Mouse (Mus musculus) left cerebral cortex, postnatal 36 days (tissue): ENCODE measurements at regions not wholly inside any gene's neighbourhood (a gene's known extent, or its start where the extent isn't known, plus 50 kb on each side); places are given as distances from the start of the nearest gene placed in this dataset.

Experiments used
- DNase-seq, 2 experiments: peaks; one replicate each; pipeline ENCODE4 v3.0.0; 2021 to 2022; ENCODE audit warnings: low spot score in 2 of 2, mixed read lengths in 1 of 2
- intact Hi-C: fragments of 180-260 bp; cut with DNase I; formaldehyde crosslinking; loops from one replicate; pipeline ENCODE4 v1.15.1; 2025

DNA sequence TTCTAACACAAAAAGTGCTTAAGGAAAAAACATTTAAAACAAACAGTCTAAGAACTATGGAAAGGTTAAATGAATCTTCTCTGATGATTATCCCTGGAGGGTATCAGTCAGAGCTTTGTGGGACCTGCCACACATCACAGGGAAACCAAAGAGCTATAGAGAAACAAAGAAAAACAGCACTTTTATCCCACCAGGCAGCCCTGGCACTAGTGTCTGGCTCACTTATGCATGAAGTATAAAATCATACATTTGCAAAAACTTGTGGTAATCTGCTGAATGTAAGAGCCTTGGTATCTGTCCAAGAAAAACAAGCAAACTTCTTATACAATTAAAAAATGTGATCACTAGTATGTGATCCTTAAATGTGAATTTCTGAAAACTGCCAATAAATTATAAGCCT, 972.4 kb upstream of the Ctnnd2 start:
- intact Hi-C loops = no loop called here
- DNase-seq = no peak

DNA sequence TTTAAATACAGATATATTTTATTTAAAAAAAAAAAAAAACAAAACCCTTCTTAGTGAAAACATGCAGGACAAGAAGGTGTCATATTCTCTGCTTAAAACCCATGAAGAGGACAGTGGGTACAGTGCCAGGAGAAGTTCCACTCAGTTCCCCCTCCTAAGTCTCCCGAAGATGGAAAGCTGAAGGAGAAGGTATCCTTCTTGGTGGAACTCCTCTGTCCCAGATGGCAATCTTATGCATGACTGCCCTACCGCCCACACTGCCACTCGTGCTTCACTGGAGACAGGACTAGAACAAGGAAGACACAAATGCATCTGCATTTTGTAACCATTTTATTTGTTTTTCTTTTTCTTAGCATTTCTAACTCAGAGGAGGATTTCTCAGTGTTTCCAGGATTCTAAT, 948.7 kb upstream of the Ctnnd2 start:
- no peak for DNase-seq
- intact Hi-C loops = no loop called here

DNA sequence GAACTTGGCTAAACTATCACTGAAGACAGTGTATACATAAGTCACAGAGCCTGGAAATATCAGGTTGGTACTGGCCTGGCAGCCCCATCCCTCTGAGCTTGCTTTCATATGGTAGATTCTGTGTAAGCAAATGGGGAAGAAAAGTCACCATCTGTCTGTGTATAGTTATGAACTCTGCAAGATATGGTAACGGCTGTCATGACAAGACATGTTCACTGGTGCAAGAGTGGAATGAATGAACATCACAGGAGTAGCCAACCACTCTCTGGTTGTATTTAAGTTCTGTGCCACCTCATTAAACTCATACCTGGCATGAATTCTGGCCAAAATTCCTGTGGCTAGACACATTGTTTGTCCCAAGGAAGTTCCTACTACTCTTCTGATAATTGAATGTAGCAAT, 945.5 kb upstream of the Ctnnd2 start:
- DNase-seq = no peak
- intact Hi-C loops = no loop called here

DNA sequence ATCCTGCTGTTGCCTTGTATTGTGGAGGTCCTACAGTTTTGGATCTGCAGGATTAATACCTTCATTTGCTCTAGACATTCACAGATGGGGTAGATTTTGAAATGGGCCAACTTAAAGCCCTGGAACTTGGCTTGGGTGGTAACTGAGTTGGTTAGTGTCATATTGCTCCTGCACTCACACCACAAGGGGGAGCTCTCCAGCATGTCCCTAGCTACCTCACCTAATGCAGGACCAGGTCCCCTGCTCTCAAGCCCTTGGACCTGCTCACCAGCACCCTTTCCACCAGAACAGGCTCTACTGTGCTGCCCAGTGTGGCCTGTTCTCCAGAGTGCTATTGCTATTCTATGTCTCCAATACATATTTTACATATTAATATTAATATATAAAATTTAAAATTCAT, 937.8 kb upstream of the Ctnnd2 start:
- intact Hi-C loops = no loop called here
- no peak for DNase-seq

DNA sequence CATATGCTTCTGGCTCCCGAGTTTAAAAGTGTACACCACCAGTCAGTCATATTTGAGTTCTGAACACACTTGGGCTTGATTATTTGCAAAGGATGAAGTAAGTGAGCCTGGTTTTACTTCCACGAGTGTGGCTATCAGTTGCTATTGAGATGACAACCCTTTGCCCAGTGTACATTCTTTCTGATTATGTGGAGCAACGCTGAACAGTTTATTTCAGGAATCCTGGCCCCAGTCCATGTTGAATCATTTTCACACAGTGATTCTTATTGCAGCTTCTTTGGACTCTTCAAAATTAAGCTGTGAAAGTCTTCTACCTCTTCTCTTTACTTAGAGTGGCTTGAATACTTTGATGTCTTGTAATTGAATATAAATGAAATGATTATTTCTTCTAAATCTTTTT, 917.2 kb upstream of the Ctnnd2 start:
- intact Hi-C loops = no loop called here
- peak; percentile 5 to 11 for DNase-seq

DNA sequence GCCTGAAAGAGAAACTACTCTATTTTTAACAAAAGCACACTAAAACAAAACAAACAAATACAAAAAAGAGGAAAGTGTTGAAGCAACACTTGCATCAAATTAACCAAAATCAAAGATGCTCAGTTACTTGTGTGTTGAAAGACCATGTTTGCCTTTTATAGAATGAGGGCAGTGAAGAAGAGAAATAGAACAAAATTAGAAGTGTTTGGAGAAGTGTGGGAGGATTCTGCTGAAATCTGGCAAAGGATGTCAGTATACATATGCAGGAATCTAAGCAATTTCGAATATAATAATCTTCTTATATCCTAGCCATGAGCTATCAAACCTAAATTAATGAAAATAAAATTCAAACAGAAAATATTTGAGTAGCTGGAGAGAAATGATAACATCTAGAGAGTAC, 905.6 kb upstream of the Ctnnd2 start:
- no peak for DNase-seq
- intact Hi-C loops = no loop called here

DNA sequence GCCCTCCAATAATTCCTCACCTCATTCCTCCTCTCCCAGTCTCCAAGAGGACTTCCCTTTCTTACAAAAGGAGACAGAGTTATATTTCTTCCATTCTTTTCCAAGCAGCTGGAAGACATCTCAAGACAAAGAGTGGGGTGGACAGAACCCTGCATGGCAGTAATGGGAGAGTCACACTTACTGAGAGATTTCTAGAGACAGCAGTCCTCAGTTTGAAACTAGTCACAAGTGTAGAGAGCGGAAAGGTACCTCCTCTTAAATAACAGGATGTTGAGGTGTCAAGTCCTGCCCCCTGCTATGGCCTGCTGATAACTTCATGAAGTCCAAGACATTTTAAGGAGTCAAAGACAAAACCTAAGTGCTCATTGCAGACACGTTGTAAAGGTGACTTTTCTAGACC, 875.9 kb upstream of the Ctnnd2 start:
- intact Hi-C loops = no loop called here
- no peak for DNase-seq
